Mouse (Mus musculus) neutrophil, adult 5-6 weeks (primary cell): ENCODE data around the gene Trim72. TPM values are rescaled to one million over a fixed set of nuclear protein-coding genes. Genes with fewer than 3 reads are reported as not detected.

Source experiments
- ATAC-seq: fragments of 151-379, 151-347 bp; 2 replicates; pipeline ENCODE4 v1.8.0; 2017; ENCODE audit warnings: mild to moderate bottlenecking, moderate TSS enrichment; ENCODE audit not compliant: insufficient number of reproducible peaks, poor library complexity, low FRiP score, severe bottlenecking; ENCODE audit errors: extremely low read depth
- total RNA-seq: library from RNA; stranded (forward); fragments of 200-1000 nt; gene quantifications from 2 replicates; pipeline ENCODE4 v1.2.3, GENCODE M21; 2017

Trim72 gene
- total RNA-seq, 1 experiment from 2014 or later: 0.70 TPM

- ATAC-seq: 0 out of 2 replicates have a peak, but pooled peaks have one; percentile 19
Observed at GRCm38 (mm10) chr7:128042161-128042820, 38.5 kb downstream of the Trim72 start.

- ATAC-seq: no peak
Observed at GRCm38 (mm10) chr7:128044142-128044785, 40.5 kb downstream of the Trim72 start.

GRCm38 (mm10) chr7:128045640-128046039 is 41.9 kb downstream of the Trim72 start:
- no peak for ATAC-seq

DNA sequence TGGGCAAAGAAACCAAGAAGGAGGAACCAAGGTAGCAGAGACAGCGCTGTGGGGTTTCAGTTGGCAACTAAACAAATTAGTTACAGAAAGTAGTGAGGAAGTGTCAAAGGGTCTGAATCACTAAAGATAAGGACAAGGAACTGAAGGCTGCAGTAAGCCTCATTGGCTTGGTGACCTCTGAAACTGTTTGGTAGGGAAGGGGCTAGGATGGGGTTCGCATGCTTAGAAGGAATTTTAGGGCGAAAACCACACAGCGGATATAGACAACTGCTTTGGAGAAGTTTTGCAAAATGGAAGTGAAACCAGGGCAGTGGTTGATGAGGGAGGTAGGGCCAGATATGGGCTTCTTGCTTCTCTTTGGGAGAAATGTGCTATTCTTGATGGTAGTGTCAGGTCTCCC is 45.1 kb downstream of the Trim72 start:
- ATAC-seq: peak; percentile 50

DNA sequence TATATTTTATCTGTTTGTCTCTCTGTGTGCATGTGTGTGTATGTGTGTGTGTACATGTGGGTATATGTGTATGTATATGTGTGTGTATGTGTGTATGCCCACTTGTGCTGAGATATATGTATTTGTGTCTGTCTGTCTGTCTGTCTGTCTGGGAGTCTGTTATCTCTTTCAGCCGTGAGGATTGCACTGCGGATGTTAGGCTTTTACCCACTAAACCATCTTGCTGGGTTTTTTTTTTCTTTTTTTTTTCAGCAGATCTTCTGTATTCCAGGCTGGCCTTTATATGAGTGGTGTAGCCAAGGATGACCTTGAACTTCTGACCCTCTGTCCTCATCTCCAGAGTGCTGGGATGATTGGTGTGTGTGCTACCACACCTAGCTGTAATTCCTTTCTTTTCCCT is 45.5 kb downstream of the Trim72 start:
- no peak for ATAC-seq

GRCm38 (mm10) chr7:128050739-128051138 is 47.0 kb downstream of the Trim72 start:
- ATAC-seq: peak; percentile 56; the same call in 1 of the 2 replicates

DNA sequence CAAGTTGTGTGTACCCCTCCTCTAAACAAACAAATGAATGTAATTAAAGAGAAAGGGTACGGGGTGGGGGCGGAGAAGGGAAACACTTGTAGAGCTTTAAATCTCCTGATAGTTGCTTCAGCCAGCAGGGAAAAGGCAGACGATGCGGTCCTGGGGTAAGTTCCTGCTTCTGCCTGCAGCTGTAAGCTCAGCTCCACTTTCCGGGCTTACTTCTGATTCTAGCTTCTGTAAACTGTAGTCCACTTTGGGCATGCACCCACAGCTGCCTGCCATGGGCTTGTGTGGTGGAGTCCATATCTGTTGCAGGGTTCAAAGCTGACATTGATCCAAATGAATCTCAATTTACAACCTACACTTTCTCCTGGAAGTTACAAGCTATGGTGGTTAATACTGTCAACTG is 49.3 kb downstream of the Trim72 start:
- no peak for ATAC-seq

GRCm38 (mm10) chr7:128056917-128057444 is 53.2 kb downstream of the Trim72 start:
- peak; percentile 34; the same call in 1 of the 2 replicates for ATAC-seq

GRCm38 (mm10) chr7:128057860-128058259 is 54.1 kb downstream of the Trim72 start:
- ATAC-seq: no peak

GRCm38 (mm10) chr7:128058576-128058975 is 54.8 kb downstream of the Trim72 start:
- ATAC-seq: 0 out of 2 replicates have a peak, but pooled peaks have one; percentile 34

- ATAC-seq: no peak
Observed at GRCm38 (mm10) chr7:128059091-128059490, 55.3 kb downstream of the Trim72 start.

Other genes with a start within 250 kb of the Trim72 start
- 35.7 and 42.8 TPM in 2 replicates for gene Orai3, start 234.1 kb upstream of the Trim72 start, total RNA-seq
- gene Setd1a, start 227.3 kb upstream of the Trim72 start, total RNA-seq: 14.4 and 16.7 TPM in 2 replicates
- 3.3 and 3.5 TPM in 2 replicates for gene Gm49388, start 218.3 kb upstream of the Trim72 start, total RNA-seq
- 4.4 and 4.5 TPM in 2 replicates for gene Hsd3b7, start 203.3 kb upstream of the Trim72 start, total RNA-seq
- 93.0 and 99.9 TPM in 2 replicates for gene Stx4a, start 179.7 kb upstream of the Trim72 start, total RNA-seq
- gene Stx1b, start 179.4 kb upstream of the Trim72 start, total RNA-seq: not detected in 2 replicates
- 93.1 and 93.5 TPM in 2 replicates for gene Zfp646, start 127.7 kb upstream of the Trim72 start, total RNA-seq
- gene Zfp668, start 127.1 kb upstream of the Trim72 start, total RNA-seq: 6.2 and 12.5 TPM in 2 replicates
- not detected in 2 replicates for gene Prss53, start 113.0 kb upstream of the Trim72 start, total RNA-seq
- not detected in 2 replicates for gene Gm21974, start 108.5 kb upstream of the Trim72 start, total RNA-seq
- 4.8 and 8.5 TPM in 2 replicates for gene Vkorc1, start 108.3 kb upstream of the Trim72 start, total RNA-seq
- gene Bckdk, start 99.9 kb upstream of the Trim72 start, total RNA-seq: 9.6 and 11.6 TPM in 2 replicates
- 50.2 and 71.2 TPM in 2 replicates for gene Kat8, start 91.4 kb upstream of the Trim72 start, total RNA-seq
- gene Prss8, start 73.8 kb upstream of the Trim72 start, total RNA-seq: 0.25 and 1.3 TPM in 2 replicates
- gene Prss36, start 57.2 kb upstream of the Trim72 start, total RNA-seq: 1.2 and 2.0 TPM in 2 replicates
- 121 and 134 TPM in 2 replicates for gene Fus, start 36.5 kb upstream of the Trim72 start, total RNA-seq
- gene Pycard, start 10.1 kb upstream of the Trim72 start, total RNA-seq: 10.5 and 16.2 TPM in 2 replicates
- 339 and 346 TPM in 2 replicates for gene Itgam, start 58.7 kb downstream of the Trim72 start, total RNA-seq
- gene Gm49368, start 58.7 kb downstream of the Trim72 start, total RNA-seq: 23.6 and 30.6 TPM in 2 replicates
- gene Itgax, start 125.6 kb downstream of the Trim72 start, total RNA-seq: 44.3 and 62.5 TPM in 2 replicates
- gene Itgad, start 150.4 kb downstream of the Trim72 start, total RNA-seq: 0.12 and 1.8 TPM in 2 replicates
- gene Cox6a2, start 202.4 kb downstream of the Trim72 start, total RNA-seq: not detected in 2 replicates
- 5.8 and 7.1 TPM in 2 replicates for gene Armc5, start 233.4 kb downstream of the Trim72 start, total RNA-seq
- gene 9130023H24Rik, start 234.1 kb downstream of the Trim72 start, total RNA-seq: 5.2 and 5.6 TPM in 2 replicates
- 0.70 and 1.2 TPM in 2 replicates for gene Tgfb1i1, start 242.9 kb downstream of the Trim72 start, total RNA-seq